Mouse (Mus musculus): ENCODE data around the gene Tnr.

Gene Tnr

DNA sequence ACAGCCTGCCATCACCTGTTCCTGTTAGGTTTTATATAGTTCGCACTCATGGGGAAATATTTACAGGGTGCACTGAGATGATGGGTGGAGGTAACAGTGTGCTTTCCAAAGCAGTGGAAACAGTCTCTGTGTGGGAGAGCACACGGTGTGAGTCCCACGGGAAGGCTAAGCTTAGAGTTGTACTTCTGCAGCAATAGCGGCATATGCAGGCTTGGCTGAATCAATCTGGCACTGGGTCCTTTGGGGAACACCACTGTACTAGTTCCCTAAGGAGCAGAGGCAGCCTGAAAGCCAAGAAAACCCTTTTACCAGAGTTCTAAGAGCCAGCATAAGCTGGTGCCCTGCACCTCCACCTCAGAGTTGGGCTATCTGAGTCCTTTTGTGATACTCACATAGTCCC, 115.8 kb downstream of the Tnr start:
- DNase-seq: no peak

DNA sequence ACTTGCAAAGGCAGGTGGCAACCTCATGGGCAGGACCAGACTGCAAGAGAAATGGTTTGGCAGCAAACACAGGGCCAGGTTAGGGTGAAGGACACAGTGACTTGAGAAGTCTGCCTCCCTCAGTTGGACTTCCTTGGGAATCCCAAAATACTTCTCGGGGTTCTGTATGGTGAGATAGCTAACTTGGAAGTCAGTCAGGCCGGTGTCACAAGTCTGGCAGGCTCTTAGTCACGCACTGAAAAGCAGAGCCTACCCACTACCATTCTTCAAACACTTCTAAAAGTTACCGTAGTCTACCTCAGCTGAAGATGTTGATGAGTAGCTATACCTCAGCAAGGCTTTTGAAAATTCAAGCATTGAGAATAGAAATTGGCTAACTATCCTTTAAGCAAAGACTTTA, 122.2 kb downstream of the Tnr start:
- DNase-seq: no peak

DNA sequence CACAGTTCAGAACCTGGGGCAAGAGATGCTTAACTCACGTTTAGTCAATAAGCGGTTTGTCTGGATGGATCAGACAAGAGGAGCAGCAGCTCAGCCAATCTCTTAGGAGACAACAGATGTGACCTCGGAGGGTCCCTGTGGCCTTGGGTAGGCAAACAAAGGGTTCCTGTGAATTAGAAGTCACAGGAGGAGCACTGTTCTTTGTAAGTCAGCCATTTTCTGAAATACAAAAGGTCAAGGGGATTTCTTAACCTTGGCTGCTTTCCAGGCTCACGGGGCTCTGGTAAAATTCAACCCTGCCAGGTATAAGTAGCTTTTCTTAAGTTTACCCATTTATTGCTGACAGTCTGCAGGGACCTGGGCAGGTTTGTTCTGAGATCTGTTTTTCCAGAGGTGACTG, 126.9 kb downstream of the Tnr start:
- DNase-seq: no peak

- DNase-seq: no peak
These were observed 131.7 kb downstream of the Tnr start for GRCm38 (mm10) chr1:159655241-159655640.

DNA sequence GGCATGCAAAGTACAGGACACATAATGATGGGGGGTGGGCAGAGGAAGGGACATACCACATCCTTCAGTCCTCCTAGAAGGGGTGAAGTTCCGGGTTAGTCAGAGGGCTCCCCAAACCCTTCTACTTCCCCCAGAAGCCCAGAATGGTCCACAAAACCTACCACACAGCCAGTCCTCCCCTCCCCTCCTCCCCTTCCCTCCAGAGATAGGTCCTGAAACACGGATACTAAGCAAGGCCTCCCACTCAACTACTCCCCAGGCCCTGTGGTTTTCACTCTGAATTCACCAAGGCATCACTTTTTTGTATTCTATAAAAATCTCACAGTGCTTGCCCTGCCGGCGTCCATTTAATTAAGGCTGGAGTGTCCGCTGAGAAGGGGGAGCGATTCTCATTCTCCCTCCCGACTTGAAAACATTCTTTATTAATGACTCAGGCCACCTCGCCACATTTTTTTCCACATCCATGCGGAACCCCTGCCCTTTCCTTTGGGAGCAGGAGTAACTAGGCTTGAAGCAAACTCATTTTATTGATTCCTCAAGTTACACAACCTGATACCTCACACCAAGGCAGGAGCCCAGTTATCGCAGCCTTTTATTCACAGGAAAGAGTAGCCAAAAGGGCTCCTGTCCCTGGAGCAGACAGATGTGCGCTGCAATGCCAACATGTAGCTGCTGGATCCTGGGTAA, 134.4 kb downstream of the Tnr start:
- DNase-seq: no peak

GRCm38 (mm10) chr1:159660620-159661501, 137.3 kb downstream of the Tnr start:
- DNase-seq: peak; percentile 16

GRCm38 (mm10) chr1:159664496-159664895, 140.9 kb downstream of the Tnr start:
- DNase-seq: peak; percentile 27

- no peak for DNase-seq
These were observed 141.4 kb downstream of the Tnr start for GRCm38 (mm10) chr1:159664945-159665344.

GRCm38 (mm10) chr1:159670629-159671150, 147.1 kb downstream of the Tnr start:
- peak; percentile 20 for DNase-seq

DNA sequence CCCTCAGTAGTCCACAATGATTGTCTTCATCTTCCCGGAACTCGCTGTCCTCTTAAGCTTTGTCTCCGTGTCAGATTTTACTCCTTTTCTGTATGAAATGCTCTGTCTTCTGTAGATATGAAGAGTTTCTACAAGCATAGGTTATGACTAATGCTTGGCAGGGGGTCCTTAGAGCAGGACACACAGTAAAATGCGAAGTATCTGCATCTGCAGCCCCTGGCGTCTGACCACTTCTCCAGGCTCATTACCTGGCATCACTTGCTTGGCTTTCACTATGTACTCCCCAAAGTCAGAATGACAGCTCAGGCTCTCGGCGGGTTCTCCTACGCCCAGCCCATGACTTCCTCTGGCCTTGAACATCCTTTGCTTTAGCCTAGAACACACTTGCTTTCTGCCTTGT, 147.6 kb downstream of the Tnr start:
- no peak for DNase-seq

- no peak for DNase-seq
These were observed 150.7 kb downstream of the Tnr start for GRCm38 (mm10) chr1:159674240-159674639.

DNA sequence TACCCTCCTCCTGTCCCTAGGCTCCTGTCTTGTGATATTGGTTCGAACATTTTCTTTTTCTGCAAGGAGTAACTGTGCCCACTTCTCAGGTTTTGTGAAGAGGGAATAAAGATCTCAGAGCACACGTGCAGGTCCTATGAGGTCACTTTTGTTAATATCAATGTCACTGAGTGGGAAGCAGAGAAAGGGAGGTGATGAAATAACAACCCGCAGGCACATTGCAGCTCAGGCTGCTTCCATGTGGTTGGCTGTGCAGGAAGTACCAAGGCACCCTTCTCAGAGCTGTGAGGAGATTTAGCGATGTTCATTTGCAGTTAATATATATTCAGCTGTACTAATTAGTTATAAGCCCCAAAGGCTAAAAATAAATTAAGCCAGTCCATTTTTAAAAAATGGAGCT, 151.9 kb downstream of the Tnr start:
- DNase-seq: no peak

DNA sequence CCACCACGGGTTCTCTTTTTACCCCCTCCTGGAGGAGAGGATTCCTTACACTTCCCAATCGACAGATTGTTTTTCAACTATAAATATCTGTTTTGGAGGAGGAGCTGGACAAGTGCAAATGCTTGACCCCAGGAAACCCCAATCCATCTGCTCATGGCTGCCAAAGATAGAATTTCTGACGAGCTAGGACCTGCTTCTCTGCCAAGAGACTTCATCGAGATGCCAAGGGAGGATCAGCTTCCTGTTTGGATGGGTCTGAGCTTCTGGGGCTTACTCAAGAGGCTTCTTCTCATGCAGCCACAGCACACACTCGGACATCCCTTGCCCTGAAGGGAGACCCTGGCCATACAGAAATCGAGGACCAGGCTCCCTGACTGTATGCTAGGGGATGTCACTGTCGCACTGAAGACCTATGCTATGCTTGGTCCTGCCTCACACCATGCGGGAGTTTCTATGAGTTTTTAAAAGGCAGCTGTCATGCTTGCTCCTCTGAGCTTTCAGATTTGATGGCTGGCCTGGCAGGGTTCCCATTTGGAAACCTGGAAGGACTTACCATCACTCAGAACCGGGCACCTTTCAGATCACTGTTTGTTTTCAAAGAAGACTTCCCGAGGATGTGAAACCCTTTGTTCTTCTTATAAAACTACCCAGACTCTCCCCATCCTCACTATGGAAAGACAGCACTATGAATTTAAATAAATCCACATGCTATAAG, 154.8 kb downstream of the Tnr start:
- DNase-seq: peak; percentile 78

DNA sequence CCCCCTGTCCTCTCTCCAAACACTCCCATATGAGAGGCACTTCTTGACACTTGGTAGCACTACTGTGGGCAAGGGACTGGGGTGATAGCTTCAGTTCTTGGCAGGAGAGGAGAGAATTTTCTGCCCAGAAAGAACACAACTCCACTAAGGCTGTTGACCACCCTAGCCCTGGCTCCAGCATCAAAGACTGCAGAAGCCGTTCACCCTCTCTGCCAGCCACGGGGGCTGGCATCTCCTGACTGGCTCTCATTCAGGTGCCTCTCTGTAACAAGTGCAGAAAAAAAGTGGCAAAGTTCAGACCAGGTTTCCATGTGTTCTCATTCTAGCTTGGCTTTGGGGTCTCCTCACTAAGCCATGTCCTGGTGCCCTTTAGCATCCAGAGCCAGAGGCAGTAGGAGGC, 157.7 kb downstream of the Tnr start:
- DNase-seq: no peak

- DNase-seq: peak; percentile 98
These were observed 163.1 kb downstream of the Tnr start for GRCm38 (mm10) chr1:159686476-159687231.

- DNase-seq: no peak
These were observed 173.1 kb downstream of the Tnr start for GRCm38 (mm10) chr1:159696717-159697116.

GRCm38 (mm10) chr1:159702038-159702437, 178.5 kb downstream of the Tnr start:
- DNase-seq: no peak

GRCm38 (mm10) chr1:159704925-159705324, 181.4 kb downstream of the Tnr start:
- DNase-seq: no peak

DNA sequence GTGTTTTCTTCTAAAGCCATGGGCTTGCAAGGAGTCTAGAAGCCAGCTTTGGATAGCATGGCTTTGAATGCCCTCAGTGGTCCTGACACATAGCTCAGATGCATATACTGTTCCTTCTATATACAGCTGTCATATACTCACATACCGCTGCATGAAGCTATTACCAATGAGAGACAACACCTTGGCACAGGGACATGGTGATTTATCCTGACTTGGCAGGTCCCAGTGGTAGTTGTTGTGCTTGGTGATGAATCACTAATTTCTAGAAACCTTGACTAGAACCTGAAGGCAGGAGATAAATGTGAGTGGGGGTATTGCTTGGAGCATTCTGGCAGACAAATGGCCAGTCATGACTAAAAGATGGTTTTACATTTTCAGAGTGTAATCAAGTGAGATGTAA, 192.7 kb downstream of the Tnr start:
- no peak for DNase-seq

DNA sequence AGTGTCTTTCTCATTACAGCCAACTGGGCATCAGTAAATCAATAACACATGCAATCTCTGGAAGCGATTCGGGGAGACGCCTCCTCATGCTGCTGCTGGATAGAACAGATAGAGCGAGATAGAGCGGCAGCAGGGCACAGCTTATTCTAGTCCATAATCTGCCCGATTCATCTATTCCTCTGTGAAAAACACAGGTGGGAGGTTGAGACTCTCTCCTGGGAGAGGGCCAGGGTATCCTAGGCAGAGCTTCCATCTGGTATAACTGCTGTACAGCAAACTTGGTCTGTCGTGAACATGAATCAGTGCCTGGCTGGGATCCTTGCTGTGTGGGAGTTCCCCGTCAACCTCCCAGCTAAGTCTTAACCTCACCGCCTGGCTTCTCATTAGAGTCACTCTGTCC, 193.4 kb downstream of the Tnr start:
- peak; percentile 8 for DNase-seq

GRCm38 (mm10) chr1:159723733-159724132, 200.2 kb downstream of the Tnr start:
- DNase-seq: no peak

- no peak for DNase-seq
These were observed 205.7 kb downstream of the Tnr start for GRCm38 (mm10) chr1:159729270-159729669.

DNA sequence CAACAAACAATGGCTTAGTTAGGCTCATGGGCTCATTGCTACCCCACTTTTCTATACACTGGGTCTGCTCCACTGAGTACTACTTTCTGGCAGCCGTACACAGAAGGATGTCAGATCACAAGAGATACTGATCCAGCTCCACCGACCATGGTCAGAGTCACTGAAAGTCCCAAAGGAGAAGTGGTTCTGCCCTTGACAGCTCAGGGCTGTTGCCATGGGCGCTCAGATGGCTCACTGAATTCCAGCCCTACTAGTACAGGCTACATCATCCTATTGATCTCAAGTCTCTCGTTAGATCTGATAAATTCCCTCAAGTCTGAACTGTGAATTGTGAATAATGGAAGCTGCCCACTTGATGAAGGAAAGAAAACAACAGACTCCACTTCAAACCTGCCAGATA, 207.3 kb downstream of the Tnr start:
- no peak for DNase-seq
